In genomic region chr19:10712194-10712593, GRCm38 (mm10) we compare ENCODE assay signal across 23 mouse cellular contexts. TPM values are rescaled to one million over a fixed set of nuclear protein-coding genes. Genes with fewer than 3 reads are reported as not detected.
"Had no signal": no experiment of that assay in that cellular context is flagged by ENCODE, and none has a peak within 500 bp of the region (broad histone marks: within the 10 kb centered on the region; RNA-seq: fewer than 3 reads in every experiment).

No protein-coding gene starts in this region.

- H3K9ac ChIP-seq: lung, embryonic 14.5 days; midbrain, embryonic 12.5 days; neural tube, embryonic 13.5 days; neural tube, embryonic 15.5 days had no signal

- ATAC-seq: midbrain, embryonic 16.5 days had no signal

- H3K4me3 ChIP-seq: midbrain, embryonic 10.5 days; midbrain, embryonic 12.5 days; myocyte; neural tube, embryonic 13.5 days; neural tube, embryonic 15.5 days had no signal

- H3K27ac ChIP-seq: midbrain, embryonic 10.5 days; midbrain, embryonic 12.5 days; neural tube, embryonic 13.5 days; neural tube, embryonic 15.5 days had no signal

- H3K9me3 ChIP-seq: midbrain, embryonic 10.5 days; midbrain, embryonic 12.5 days; neural tube, embryonic 13.5 days; neural tube, embryonic 15.5 days had no signal

- H3K4me2 ChIP-seq: lung, embryonic 14.5 days; midbrain, embryonic 12.5 days; neural tube, embryonic 13.5 days; neural tube, embryonic 15.5 days had no signal

- H3K27me3 ChIP-seq: midbrain, embryonic 12.5 days; neural tube, embryonic 13.5 days; neural tube, embryonic 15.5 days had no signal

- DNase-seq: lung, adult 18-20 months; lung, embryonic 14.5 days; lung, postnatal 10 days; lung, postnatal 4 days; midbrain, embryonic 14.5 days; retina, postnatal 1 day; right cerebral cortex, adult 18-20 months; right cerebral cortex, postnatal 25 days; right cerebral cortex, postnatal 4 days; spleen, adult 18-20 months; thymus, adult 18-20 months; thymus, postnatal 14 days; thymus, postnatal 36 days had no signal

RNA-seq across cellular contexts. Expression of gene Cd5, which starts 26.6 kb away (rescaled TPM):
- polyA plus RNA-seq: liver, embryonic 16.5 days; midbrain, embryonic 10.5 days; myocyte had no signal

RNA-seq across cellular contexts. Expression of gene Pga5, which starts 34.3 kb away (rescaled TPM):
- polyA plus RNA-seq: lung, embryonic 14.5 days; lung, embryonic 16.5 days; midbrain, embryonic 10.5 days; midbrain, embryonic 12.5 days; midbrain, embryonic 14.5 days; midbrain, embryonic 16.5 days; neural tube, embryonic 11.5 days; neural tube, embryonic 13.5 days; neural tube, embryonic 15.5 days; small intestine, adult 2 months had no signal
